Mouse (Mus musculus): ENCODE measurements around the gene Tnfaip8l3. TPM values are rescaled to one million over a fixed set of nuclear protein-coding genes. Genes with fewer than 3 reads are reported as not detected.

The Tnfaip8l3 gene
- polyA plus RNA-seq, 1 experiment: 0.44 TPM

DNA sequence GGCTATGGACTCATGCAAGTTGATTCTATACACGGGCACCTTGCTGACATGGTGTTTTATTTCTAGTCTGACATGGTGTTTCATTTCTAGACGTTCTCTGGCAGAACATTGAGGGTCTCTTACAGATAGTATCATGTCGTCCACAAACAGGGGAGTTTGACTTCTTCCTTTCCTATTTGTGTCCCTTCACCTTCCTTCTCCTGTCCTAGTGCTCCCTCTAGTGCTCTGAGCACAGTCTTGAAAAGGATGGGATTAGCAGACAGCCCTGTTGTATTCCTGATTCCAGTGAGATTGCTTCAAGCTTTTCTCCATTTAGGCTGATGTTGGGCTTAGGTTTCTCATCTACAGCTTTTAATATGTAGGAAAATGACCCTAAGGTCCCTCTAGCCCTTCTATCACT, 81.2 kb downstream of the Tnfaip8l3 start:
- TF ChIP-seq CTCF (IDR thresholded peaks at IDR 0.05; ENCODE audit: borderline replicate concordance, insufficient read depth, low read depth, low read length) (peak; percentile 62; the same call in 1 of the 2 replicates), POLR2A (IDR thresholded peaks at IDR 0.05; ENCODE audit: borderline replicate concordance, insufficient read depth, low read length) (no peak)
- peak; percentile 26 to 47 for DNase-seq
- 27% methylated on average over 3 of the region's 3 CpGs for WGBS

DNA sequence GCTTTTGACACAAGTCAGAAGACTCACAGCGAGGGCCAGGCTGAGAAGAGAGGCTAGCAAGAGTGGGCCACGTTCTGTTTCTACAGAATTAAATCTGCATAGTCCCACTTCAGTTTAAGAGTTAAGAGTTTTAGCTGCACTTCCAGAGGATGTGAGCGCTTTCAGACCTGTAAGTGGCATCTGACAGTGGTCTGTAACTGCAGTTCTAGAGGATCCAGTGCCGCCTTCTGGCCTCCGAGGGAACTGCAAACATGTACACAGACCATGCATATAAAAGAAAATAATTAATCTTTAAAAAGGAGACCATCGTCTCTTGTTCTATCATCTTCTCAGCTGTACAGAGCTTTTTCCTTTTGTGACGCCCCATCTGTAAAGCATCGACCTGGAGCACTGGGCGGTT, 83.3 kb downstream of the Tnfaip8l3 start:
- TF ChIP-seq CTCF (IDR thresholded peaks at IDR 0.05; ENCODE audit: borderline replicate concordance, insufficient read depth, low read depth, low read length) (peak; percentile 68; the same call in 1 of the 2 replicates), POLR2A (IDR thresholded peaks at IDR 0.05; ENCODE audit: borderline replicate concordance, insufficient read depth, low read length) (no peak)
- Histone ChIP-seq H3K4me1 (ENCODE audit: control insufficient read depth, insufficient read depth, low read length) (no peaks in the 10 kb centered on the region), H3K27me3 (ENCODE audit: control insufficient read depth, insufficient read depth, low read length) (no peaks in the 10 kb centered on the region), H3K27ac (ENCODE audit: insufficient read depth, low read length) (no peak overlapping the region), H3K4me3 (replicated peaks; ENCODE audit: insufficient read depth, low read depth, low read length) (no peak overlapping the region)
- WGBS: 32% methylated on average over 9 of the region's 9 CpGs
- peak in 1 of 2 experiments; percentile 46 for DNase-seq

More for the DNA sequence above, 81.2 kb downstream of the Tnfaip8l3 start:
- Histone ChIP-seq H3K27me3 (ENCODE audit: control insufficient read depth, insufficient read depth, low read length) (no peaks in the 10 kb centered on the region), H3K4me3 (replicated peaks; ENCODE audit: insufficient read depth, low read depth, low read length) (no peak overlapping the region), H3K27ac (ENCODE audit: insufficient read depth, low read length) (no peak overlapping the region), H3K4me1 (ENCODE audit: control insufficient read depth, insufficient read depth, low read length) (no peaks in the 10 kb centered on the region)

DNA sequence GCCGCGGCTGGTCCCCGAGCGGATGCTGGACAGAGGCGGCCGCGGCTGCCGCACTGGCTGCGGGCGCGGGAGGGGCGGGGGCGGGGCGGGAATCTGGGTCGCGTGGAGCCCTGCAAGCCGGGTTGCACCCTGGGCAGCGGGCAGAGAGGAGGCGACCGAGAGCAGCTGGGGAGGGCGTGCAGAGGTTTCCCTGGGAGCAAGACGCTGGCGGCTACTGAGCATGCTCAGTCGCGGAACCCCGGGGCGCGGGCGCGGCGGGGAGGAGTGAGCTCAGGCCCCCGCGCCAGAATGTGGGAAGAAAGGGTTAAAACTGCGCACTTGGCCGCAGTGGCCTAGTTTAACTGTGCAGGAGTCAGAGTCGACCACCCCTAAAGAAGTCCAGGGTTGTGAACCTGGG, 93.1 kb downstream of the Tnfaip8l3 start, which contains the start of gene Elmod1:
Elmod1 (minus strand) TSS at position 180 of the 397 bp plus-strand sequence.
- Histone ChIP-seq H3K4me3 (replicated peaks; ENCODE audit: insufficient read depth, low read depth, low read length) (peak within 1 kb of the TSS; percentile 92), H3K4me1 (ENCODE audit: control insufficient read depth, insufficient read depth, low read length) (no peaks in the 10 kb centered on the region; the same call in 1 of the 2 replicates), H3K27me3 (ENCODE audit: control insufficient read depth, insufficient read depth, low read length) (no peaks in the 10 kb centered on the region), H3K27ac (ENCODE audit: insufficient read depth, low read length) (peak within 1 kb of the TSS; percentile 88)
- TF ChIP-seq POLR2A (IDR thresholded peaks at IDR 0.05; ENCODE audit: borderline replicate concordance, insufficient read depth, low read length): no peak; the same call in 1 of the 2 replicates
- no peak for TF ChIP-seq CTCF (IDR thresholded peaks at IDR 0.05; ENCODE audit: borderline replicate concordance, insufficient read depth, low read depth, low read length)
- peak in 1 of 2 experiments; percentile 72 for DNase-seq
- WGBS: under 1% methylated on average over 36 of the region's 36 CpGs

DNA sequence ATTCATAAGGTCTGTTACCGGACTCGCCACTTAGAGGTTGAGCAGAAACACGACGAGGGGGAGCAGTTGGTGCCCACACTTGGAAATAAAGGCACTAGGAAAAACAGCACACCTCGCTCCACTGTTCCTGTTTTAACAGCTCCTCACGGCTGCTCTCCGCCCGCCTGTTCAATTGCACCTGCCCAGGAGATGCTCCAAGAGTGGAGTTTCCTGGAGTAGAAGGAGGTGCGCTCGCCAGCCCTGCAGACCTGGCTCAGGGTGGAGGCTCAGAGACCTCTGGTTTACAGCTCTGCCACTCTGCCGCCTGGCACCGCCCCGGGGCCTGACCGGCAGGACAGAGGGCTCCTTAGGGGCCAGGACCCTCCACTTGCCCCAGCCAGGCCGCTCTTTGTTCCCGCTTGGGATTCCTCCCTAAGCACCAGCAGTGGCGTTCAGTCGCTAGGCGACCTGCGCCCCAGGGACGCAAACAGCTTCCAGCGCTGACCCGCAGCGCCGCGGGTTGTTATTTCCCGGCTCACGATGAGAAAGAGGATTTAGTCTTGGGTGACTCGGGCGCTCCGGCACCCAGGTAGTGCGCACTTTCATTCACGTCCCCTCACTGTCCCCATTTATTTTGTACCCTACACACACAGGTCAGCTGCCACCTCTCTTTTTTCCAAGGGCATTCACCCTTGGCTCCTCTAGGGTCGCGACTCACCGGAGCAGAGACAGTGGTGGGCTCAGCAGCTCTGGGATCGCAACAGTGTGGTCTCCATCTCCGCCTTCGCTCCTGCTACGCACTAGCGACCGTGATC, 93.7 kb downstream of the Tnfaip8l3 start:
- no peaks in the 10 kb centered on the region; the same call in 1 of the 2 replicates for H3K4me1 ChIP-seq (ENCODE audit: control insufficient read depth, insufficient read depth, low read length)
- no peaks in the 10 kb centered on the region for H3K27me3 ChIP-seq (ENCODE audit: control insufficient read depth, insufficient read depth, low read length)
- DNase-seq: peak; percentile 67 to 80
- TF ChIP-seq POLR2A (IDR thresholded peaks at IDR 0.05; ENCODE audit: borderline replicate concordance, insufficient read depth, low read length) (peak; percentile 29; the same call in 1 of the 2 replicates), CTCF (IDR thresholded peaks at IDR 0.05; ENCODE audit: borderline replicate concordance, insufficient read depth, low read depth, low read length) (no peak)
- WGBS: under 1% methylated on average over 42 of the region's 42 CpGs
- peak overlapping the region; percentile 92 for H3K4me3 ChIP-seq (replicated peaks; ENCODE audit: insufficient read depth, low read depth, low read length)
- H3K27ac ChIP-seq (ENCODE audit: insufficient read depth, low read length): peak overlapping the region; percentile 75

GRCm38 (mm10) chr9:53973929-53974327, 94.3 kb downstream of the Tnfaip8l3 start:
- no peak for TF ChIP-seq CTCF (IDR thresholded peaks at IDR 0.05; ENCODE audit: borderline replicate concordance, insufficient read depth, low read depth, low read length)
- no peak for TF ChIP-seq POLR2A (IDR thresholded peaks at IDR 0.05; ENCODE audit: borderline replicate concordance, insufficient read depth, low read length)
- Histone ChIP-seq H3K27me3 (ENCODE audit: control insufficient read depth, insufficient read depth, low read length) (no peaks in the 10 kb centered on the region), H3K27ac (ENCODE audit: insufficient read depth, low read length) (peak overlapping the region; percentile 35), H3K4me1 (ENCODE audit: control insufficient read depth, insufficient read depth, low read length) (no peaks in the 10 kb centered on the region; the same call in 1 of the 2 replicates), H3K4me3 (replicated peaks; ENCODE audit: insufficient read depth, low read depth, low read length) (peak overlapping the region; percentile 92)
- peak; percentile 37 to 56 for DNase-seq
- WGBS: 14% methylated on average over 13 of the region's 13 CpGs

Other genes starting within 250 kb of the Tnfaip8l3 start
- 1.3 and 1.6 TPM in 2 replicates for gene Sln, start 218.2 kb downstream of the Tnfaip8l3 start, polyA plus RNA-seq (2012; rRNA removed)
- gene Elmod1, start 93.1 kb downstream of the Tnfaip8l3 start, polyA plus RNA-seq (2012; rRNA removed): 152 and 164 TPM in 2 replicates
- not detected in 2 replicates for gene Cyp19a1, start 199.7 kb upstream of the Tnfaip8l3 start, polyA plus RNA-seq (2012; rRNA removed)
- 0.28 and 0.32 TPM in 2 replicates for gene Gldn, start 218.1 kb upstream of the Tnfaip8l3 start, polyA plus RNA-seq (2012; rRNA removed)

All from cerebellum, adult 2 months (tissue).